Mouse (Mus musculus) hindbrain, embryonic 10.5 days (tissue): ENCODE results near the gene Oosp3. TPM values are rescaled to one million over a fixed set of nuclear protein-coding genes. Genes with fewer than 3 reads are reported as not detected.

Experiments
- DNase-seq: peaks from one replicate; pipeline ENCODE4 v3.0.0-alpha.2; 2017; ENCODE audit warnings: low spot score
- H3K27ac ChIP-seq: fragments of 300-500 bp; sonication (generic); 2 replicates; pipeline ENCODE4 v1.5.1; 2016; ENCODE audit warnings: mild to moderate bottlenecking, moderate library complexity
- H3K27me3 ChIP-seq: fragments of 300-500 bp; sonication (generic); 2 replicates; pipeline ENCODE4 v1.6.1; 2016; ENCODE audit warnings: mild to moderate bottlenecking; ENCODE audit not compliant: poor library complexity, insufficient read depth, severe bottlenecking
- H3K36me3 ChIP-seq: fragments of 300-500 bp; sonication (generic); 2 replicates; pipeline ENCODE4 v1.6.1; 2016; ENCODE audit warnings: mild to moderate bottlenecking, moderate library complexity
- H3K4me1 ChIP-seq: fragments of 300-500 bp; sonication (generic); replicated peaks from 2 replicates; pipeline ENCODE4 v1.6.1; 2016; ENCODE audit warnings: mild to moderate bottlenecking
- H3K4me3 ChIP-seq: fragments of 300-500 bp; sonication (generic); 2 replicates; pipeline ENCODE4 v1.5.1; 2016; ENCODE audit warnings: mild to moderate bottlenecking, moderate library complexity
- H3K9me3 ChIP-seq: fragments of 300-500 bp; sonication (generic); 2 replicates; pipeline ENCODE4 v1.6.1; 2016; ENCODE audit warnings: mild to moderate bottlenecking, moderate library complexity
- WGBS: fragments of 180-500 bp; shearing (Covaris S2); methylation state at CpG from one replicate; pipeline ENCODE4 v1.1.7; 2016; 5-methylcytosine and 5-hydroxymethylcytosine counted together
- polyA plus RNA-seq: library from polyadenylated mRNA; unstranded; fragments of >200 nt; fragmentation: Nextera tagmentation; extraction: Ambion mirVana; gene quantifications from 2 replicates; pipeline ENCODE4 v1.2.1, GENCODE M21; 2016

The Oosp3 gene
- polyA plus RNA-seq, 1 experiment from 2014 or later = not detected

GRCm38 (mm10) chr19:11730278-11730677 is 33.4 kb downstream of the Oosp3 start:
- Histone ChIP-seq H3K27me3 (no peaks in the 10 kb centered on the region), H3K36me3 (no peaks in the 10 kb centered on the region), H3K9me3 (no peaks in the 10 kb centered on the region), H3K27ac (no peak overlapping the region), H3K4me1 (no peaks in the 10 kb centered on the region), H3K4me3 (no peak overlapping the region)
- WGBS = 80% methylated on average over 1 of the region's 1 CpGs
- DNase-seq = no peak

- no peak overlapping the region for H3K27ac ChIP-seq
These were observed 39.6 kb downstream of the Oosp3 start for GRCm38 (mm10) chr19:11736455-11736854.

GRCm38 (mm10) chr19:11745680-11746079 is 48.8 kb downstream of the Oosp3 start:
- H3K27ac ChIP-seq = no peak overlapping the region
- no peak for DNase-seq
- no peaks in the 10 kb centered on the region for H3K27me3 ChIP-seq
- no peaks in the 10 kb centered on the region for H3K36me3 ChIP-seq
- H3K9me3 ChIP-seq = no peaks in the 10 kb centered on the region
- H3K4me3 ChIP-seq = no peak overlapping the region
- no peaks in the 10 kb centered on the region for H3K4me1 ChIP-seq

More at GRCm38 (mm10) chr19:11736455-11736854, 39.6 kb downstream of the Oosp3 start:
- 55% methylated on average over 1 of the region's 1 CpGs for WGBS
- H3K36me3 ChIP-seq = no peaks in the 10 kb centered on the region
- H3K27me3 ChIP-seq = no peaks in the 10 kb centered on the region
- no peak for DNase-seq
- no peaks in the 10 kb centered on the region for H3K9me3 ChIP-seq
- no peaks in the 10 kb centered on the region for H3K4me1 ChIP-seq
- H3K4me3 ChIP-seq = no peak overlapping the region

- Histone ChIP-seq H3K27me3 (no peaks in the 10 kb centered on the region), H3K27ac (no peak within 1 kb of the TSS), H3K4me1 (no peaks in the 10 kb centered on the region), H3K9me3 (no peaks in the 10 kb centered on the region), H3K4me3 (no peak within 1 kb of the TSS), H3K36me3 (no peaks in the 10 kb centered on the region)
- WGBS = 84% methylated on average over 2 of the region's 2 CpGs
- no peak for DNase-seq
These were observed 50.4 kb downstream of the Oosp3 start, which contains the start of gene Gif for GRCm38 (mm10) chr19:11747298-11747697. TSS of gene Gif (plus strand) at chr19:11747554.

Other genes starting within 250 kb of the Oosp3 start
- 2.6 and 2.8 TPM in 2 replicates for gene Ms4a6c, start 227.7 kb upstream of the Oosp3 start, polyA plus RNA-seq
- not detected in 2 replicates for gene Gm8369, start 211.1 kb upstream of the Oosp3 start, polyA plus RNA-seq
- 2.5 and 3.5 TPM in 2 replicates for gene Ms4a6b, start 180.5 kb upstream of the Oosp3 start, polyA plus RNA-seq
- 0.39 and 0.72 TPM in 2 replicates for gene Ms4a4d, start 160.3 kb upstream of the Oosp3 start, polyA plus RNA-seq
- 1.4 and 2.8 TPM in 2 replicates for gene Ms4a6d, start 92.2 kb upstream of the Oosp3 start, polyA plus RNA-seq
- not detected in 2 replicates for gene Ms4a2, start 73.3 kb upstream of the Oosp3 start, polyA plus RNA-seq
- not detected in 2 replicates for gene Ms4a3, start 56.2 kb upstream of the Oosp3 start, polyA plus RNA-seq
- gene Oosp2, start 36.5 kb upstream of the Oosp3 start, polyA plus RNA-seq = not detected in 2 replicates
- gene Oosp1, start 5.9 kb upstream of the Oosp3 start, polyA plus RNA-seq = not detected in 2 replicates
- gene Gif, start 50.5 kb downstream of the Oosp3 start, polyA plus RNA-seq = not detected in 2 replicates
- 49.1 and 55.1 TPM in 2 replicates for gene Mrpl16, start 73.3 kb downstream of the Oosp3 start, polyA plus RNA-seq
- 5.8 and 8.7 TPM in 2 replicates for gene Stx3, start 122.3 kb downstream of the Oosp3 start, polyA plus RNA-seq
- gene Olfr1417, start 142.2 kb downstream of the Oosp3 start, polyA plus RNA-seq = not detected in 2 replicates
- not detected in 2 replicates for gene Olfr1418, start 164.0 kb downstream of the Oosp3 start, polyA plus RNA-seq
- not detected in 2 replicates for gene Olfr1419, start 178.1 kb downstream of the Oosp3 start, polyA plus RNA-seq
- 0.07 TPM in 1 of 2 replicates, not detected in the other for gene Olfr1420, start 189.5 kb downstream of the Oosp3 start, polyA plus RNA-seq
- gene Patl1, start 215.3 kb downstream of the Oosp3 start, polyA plus RNA-seq = 22.2 and 23.7 TPM in 2 replicates